Mouse (Mus musculus) heart, postnatal 0 days (tissue): ENCODE results near the gene Olfr401. TPM values are rescaled to one million over a fixed set of nuclear protein-coding genes. Genes with fewer than 3 reads are reported as not detected.

ENCODE experiments used
- ATAC-seq: fragments of 200-750 bp; cut with Nextera tagmentation; 2 replicates; pipeline ENCODE4 v1.8.0; 2017; ENCODE audit warnings: low read depth, moderate number of reproducible peaks, moderate library complexity; ENCODE audit not compliant: insufficient read depth
- DNase-seq: peaks from one replicate; pipeline ENCODE4 v3.0.0-alpha.2; 2016; ENCODE audit warnings: low spot score
- H3K27ac ChIP-seq: fragments of 300-500 bp; sonication (generic); 2 replicates; pipeline ENCODE4 v1.5.1; 2014; ENCODE audit warnings: low read depth, mild to moderate bottlenecking
- H3K27me3 ChIP-seq: fragments of 300-500 bp; sonication (generic); 2 replicates; pipeline ENCODE4 v1.6.1; 2014; ENCODE audit warnings: low read length, mixed read lengths; ENCODE audit not compliant: control insufficient read depth, insufficient read depth
- H3K36me3 ChIP-seq: fragments of 300-500 bp; sonication (generic); replicated peaks from 2 replicates; pipeline ENCODE4 v1.6.1; 2014; ENCODE audit warnings: low read length, mixed read lengths; ENCODE audit not compliant: control insufficient read depth, insufficient read depth
- H3K4me1 ChIP-seq: fragments of 300-500 bp; sonication (generic); 2 replicates; pipeline ENCODE4 v1.6.1; 2014; ENCODE audit warnings: antibody characterized with exemption; ENCODE audit not compliant: control insufficient read depth, insufficient read depth
- H3K4me2 ChIP-seq: fragments of 300-500 bp; sonication (generic); 2 replicates; pipeline ENCODE4 v1.6.1; 2014; ENCODE audit warnings: low read depth, mild to moderate bottlenecking, low read length, moderate library complexity
- H3K4me3 ChIP-seq: fragments of 300-500 bp; sonication (generic); 2 replicates; pipeline ENCODE4 v1.5.1; 2014; ENCODE audit warnings: low read depth, low read length
- H3K9ac ChIP-seq: fragments of 300-500 bp; sonication (generic); replicated peaks from 2 replicates; pipeline ENCODE4 v1.6.1; 2014; ENCODE audit warnings: low read depth, low read length, mixed read lengths
- H3K9me3 ChIP-seq: fragments of 300-500 bp; sonication (generic); replicated peaks from 2 replicates; pipeline ENCODE4 v1.6.1; 2016; ENCODE audit warnings: low read length; ENCODE audit not compliant: control insufficient read depth
- CTCF ChIP-seq: IDR thresholded peaks from 2 replicates; pipeline ENCODE4 v1.5.1; 2016; ENCODE audit warnings: antibody characterized with exemption, control low read depth, low read depth
- EP300 ChIP-seq: IDR thresholded peaks from 2 replicates; pipeline ENCODE4 v1.6.1; 2016; ENCODE audit warnings: antibody characterized with exemption, low read depth
- WGBS: fragments of 180-500 bp; shearing (Covaris S2); extraction: QIAGEN DNeasy Blood & Tissue Kit; methylation state at CpG from one replicate; pipeline ENCODE4 v1.1.7; 2014; 5-methylcytosine and 5-hydroxymethylcytosine counted together
- polyA plus RNA-seq: library from polyadenylated mRNA; unstranded; fragments of >200 nt; fragmentation: Nextera tagmentation; extraction: Ambion mirVana; gene quantifications from 2 replicates; pipeline ENCODE4 v1.2.1, GENCODE M21; 2015
- total RNA-seq: library from RNA; depleted of rRNA; stranded (reverse); fragments of >200 nt; gene quantifications from 2 replicates; pipeline ENCODE4 v1.2.3, GENCODE M21; 2014; ENCODE audit warnings: low replicate concordance; rRNA removed

Gene Olfr401
- total and polyA plus RNA-seq, 2 experiments from 2014 or later: not detected

DNA sequence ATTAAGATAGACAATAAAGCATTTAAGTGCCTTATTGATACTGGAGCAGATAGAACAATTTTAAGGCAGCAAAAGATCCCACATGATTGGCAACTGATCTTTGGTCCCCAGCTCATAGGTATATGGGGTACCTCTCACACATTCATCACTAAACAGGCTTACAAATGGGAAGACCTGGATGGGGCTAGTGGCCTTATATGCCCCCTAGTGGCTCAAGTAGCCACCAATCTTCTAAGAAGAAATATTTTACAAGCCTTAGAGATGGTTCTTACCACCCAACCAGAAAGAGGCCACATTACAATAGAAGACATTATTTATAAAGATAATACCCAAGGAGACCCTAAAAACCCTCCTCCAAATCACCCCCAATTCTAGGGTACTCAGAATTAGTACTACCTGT, 32.4 kb downstream of the Olfr401 start:
- H3K9ac ChIP-seq: no peak overlapping the region
- H3K27me3 ChIP-seq: no peaks in the 10 kb centered on the region
- 0 out of 2 replicates have a peak, but pooled peaks cover 14% of the 10 kb centered on the region for H3K9me3 ChIP-seq
- no peak overlapping the region for H3K4me3 ChIP-seq
- no peaks in the 10 kb centered on the region for H3K36me3 ChIP-seq
- DNase-seq: no peak
- no peak for TF ChIP-seq EP300
- no peak overlapping the region for H3K4me2 ChIP-seq
- no peak overlapping the region for H3K27ac ChIP-seq
- no peak for ATAC-seq
- no peaks in the 10 kb centered on the region for H3K4me1 ChIP-seq

GRCm38 (mm10) chr11:74153229-74153628, 39.7 kb downstream of the Olfr401 start, which contains the start of gene Olfr402:
TSS of gene Olfr402 (plus strand) at chr11:74153529.
- no peak within 1 kb of the TSS for H3K4me3 ChIP-seq
- no peak within 1 kb of the TSS for H3K9ac ChIP-seq
- no peak within 1 kb of the TSS for H3K27ac ChIP-seq
- no peaks in the 10 kb centered on the region for H3K27me3 ChIP-seq
- no peaks in the 10 kb centered on the region for H3K36me3 ChIP-seq
- WGBS: 44% methylated on average over 3 of the region's 3 CpGs
- no peak within 1 kb of the TSS for H3K4me2 ChIP-seq
- DNase-seq: no peak
- no peaks in the 10 kb centered on the region for H3K9me3 ChIP-seq
- no peak for TF ChIP-seq CTCF
- no peak for TF ChIP-seq EP300
- no peaks in the 10 kb centered on the region for H3K4me1 ChIP-seq
- no peak for ATAC-seq

DNA sequence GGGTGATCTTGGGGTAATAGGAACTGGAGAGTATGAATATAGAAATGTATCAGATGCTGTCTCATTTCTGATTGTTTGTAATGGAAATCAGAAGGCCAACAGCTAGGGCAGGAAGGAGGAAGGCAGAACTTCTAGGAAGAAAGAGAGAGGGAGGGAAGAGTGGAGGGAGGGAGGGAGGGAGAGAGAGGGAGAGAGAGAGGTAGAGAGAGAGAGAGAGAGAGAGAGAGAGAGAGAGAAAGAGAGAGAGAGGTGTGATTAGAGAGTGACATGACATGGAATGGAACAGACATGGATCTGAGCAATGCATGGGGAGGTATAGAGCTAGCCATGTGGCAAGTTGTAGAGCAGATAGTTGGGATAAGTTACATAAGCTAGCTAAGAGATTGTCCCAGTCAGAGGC, 55.3 kb downstream of the Olfr401 start:
- Histone ChIP-seq H3K4me1 (no peaks in the 10 kb centered on the region), H3K27me3 (no peaks in the 10 kb centered on the region), H3K9ac (no peak overlapping the region), H3K36me3 (no peaks in the 10 kb centered on the region), H3K9me3 (no peaks in the 10 kb centered on the region), H3K4me2 (no peak overlapping the region), H3K27ac (no peak overlapping the region), H3K4me3 (no peak overlapping the region)
- DNase-seq (no peak), ATAC-seq (no peak)
- TF ChIP-seq EP300 (no peak), CTCF (no peak)

Other genes starting within 250 kb of the Olfr401 start
- gene Olfr394, start 222.9 kb upstream of the Olfr401 start, total RNA-seq: not detected in 2 replicates
- gene Olfr394, start 222.9 kb upstream of the Olfr401 start, polyA plus RNA-seq: not detected in 2 replicates
- gene Olfr395, start 204.4 kb upstream of the Olfr401 start, total RNA-seq: not detected in 2 replicates
- not detected in 2 replicates for gene Olfr395, start 204.4 kb upstream of the Olfr401 start, polyA plus RNA-seq
- gene Olfr23, start 177.0 kb upstream of the Olfr401 start, total RNA-seq: not detected in 2 replicates
- gene Olfr23, start 177.0 kb upstream of the Olfr401 start, polyA plus RNA-seq: not detected in 2 replicates
- gene Olfr397, start 152.9 kb upstream of the Olfr401 start, total RNA-seq: not detected in 2 replicates
- gene Olfr397, start 152.9 kb upstream of the Olfr401 start, polyA plus RNA-seq: not detected in 2 replicates
- not detected in 2 replicates for gene Olfr398, start 123.3 kb upstream of the Olfr401 start, total RNA-seq
- not detected in 2 replicates for gene Olfr398, start 123.3 kb upstream of the Olfr401 start, polyA plus RNA-seq
- gene Olfr139, start 57.2 kb upstream of the Olfr401 start, total RNA-seq: not detected in 2 replicates
- gene Olfr139, start 57.2 kb upstream of the Olfr401 start, polyA plus RNA-seq: not detected in 2 replicates
- gene Olfr399, start 57.1 kb upstream of the Olfr401 start, total RNA-seq: not detected in 2 replicates
- not detected in 2 replicates for gene Olfr399, start 57.1 kb upstream of the Olfr401 start, polyA plus RNA-seq
- not detected in 2 replicates for gene Zfp616, start 43.8 kb upstream of the Olfr401 start, total RNA-seq
- not detected in 2 replicates for gene Zfp616, start 43.8 kb upstream of the Olfr401 start, polyA plus RNA-seq
- not detected in 2 replicates for gene Olfr402, start 39.8 kb downstream of the Olfr401 start, total RNA-seq
- not detected in 2 replicates for gene Olfr402, start 39.8 kb downstream of the Olfr401 start, polyA plus RNA-seq
- not detected in 2 replicates for gene Olfr403, start 72.5 kb downstream of the Olfr401 start, total RNA-seq
- gene Olfr403, start 72.5 kb downstream of the Olfr401 start, polyA plus RNA-seq: not detected in 2 replicates
- gene Olfr43, start 97.7 kb downstream of the Olfr401 start, total RNA-seq: not detected in 2 replicates
- gene Olfr43, start 97.7 kb downstream of the Olfr401 start, polyA plus RNA-seq: not detected in 2 replicates
- gene Olfr406, start 146.1 kb downstream of the Olfr401 start, total RNA-seq: not detected in 2 replicates
- gene Olfr406, start 146.1 kb downstream of the Olfr401 start, polyA plus RNA-seq: not detected in 2 replicates
- gene Olfr59, start 170.0 kb downstream of the Olfr401 start, total RNA-seq: not detected in 2 replicates
- gene Olfr59, start 170.0 kb downstream of the Olfr401 start, polyA plus RNA-seq: not detected in 2 replicates
- not detected in 2 replicates for gene Olfr410, start 224.3 kb downstream of the Olfr401 start, total RNA-seq
- not detected in 2 replicates for gene Olfr410, start 224.3 kb downstream of the Olfr401 start, polyA plus RNA-seq
- gene Olfr411, start 238.9 kb downstream of the Olfr401 start, total RNA-seq: not detected in 2 replicates
- not detected in 2 replicates for gene Olfr411, start 238.9 kb downstream of the Olfr401 start, polyA plus RNA-seq
- not detected in 2 replicates for gene Olfr412, start 248.4 kb downstream of the Olfr401 start, total RNA-seq
- gene Olfr412, start 248.4 kb downstream of the Olfr401 start, polyA plus RNA-seq: not detected in 2 replicates